In the genomic region with DNA sequence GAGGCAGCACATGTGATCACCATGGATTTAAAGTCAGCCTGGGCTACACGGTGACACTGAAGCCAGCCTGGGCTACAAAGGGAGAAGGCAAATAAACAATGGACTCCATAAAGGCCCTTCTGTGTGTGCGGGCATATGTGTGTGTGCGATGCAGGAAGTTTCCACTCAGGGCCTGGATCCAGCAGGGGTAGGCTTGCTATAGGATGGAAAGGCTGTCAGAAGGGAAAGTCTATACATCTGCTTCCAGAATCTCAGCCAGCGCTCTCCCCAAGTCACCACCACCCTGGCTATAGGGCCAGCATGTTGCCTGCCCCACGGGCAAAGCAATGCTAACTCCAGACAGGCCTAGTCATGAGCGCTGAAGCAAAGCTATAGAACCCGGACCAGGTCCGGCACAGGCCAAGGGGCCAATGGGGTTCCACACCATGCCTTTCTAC, we compare ENCODE assay signal across 13 mouse cellular contexts. TPM values are rescaled to one million over a fixed set of nuclear protein-coding genes. Genes with fewer than 3 reads are reported as not detected.
DNase-seq lines count a peak whose midpoint lies in the region; ATAC-seq and TF ChIP-seq lines count a peak whose summit lies in the region.
"Had no signal": no experiment of that assay in that cellular context is flagged by ENCODE, and none has a peak within 500 bp of the region (broad histone marks: within the 10 kb centered on the region; RNA-seq: fewer than 3 reads in every experiment).

No protein-coding gene starts in this region.

- no peak overlapping the region for H3K4me2 ChIP-seq in heart, postnatal 0 days (ENCODE audit: low read depth, low read length)
- H3K4me2 ChIP-seq in neural tube, embryonic 13.5 days = no peak overlapping the region
- no peak overlapping the region for H3K4me2 ChIP-seq in neural tube, embryonic 15.5 days
- H3K4me2 ChIP-seq in intestine, embryonic 15.5 days (replicated peaks) = no peak overlapping the region
- H3K4me2 ChIP-seq in stomach, embryonic 15.5 days = no peak overlapping the region
- H3K4me2 ChIP-seq: liver, embryonic 15.5 days; midbrain, embryonic 15.5 days had no signal

- H3K4me1 ChIP-seq in heart, postnatal 0 days (ENCODE audit: control insufficient read depth, insufficient read depth) = 0 out of 2 replicates have a peak, but pooled peaks cover 7% of the 10 kb centered on the region
- H3K4me1 ChIP-seq in neural tube, embryonic 13.5 days (replicated peaks) = no peaks in the 10 kb centered on the region
- no peaks in the 10 kb centered on the region for H3K4me1 ChIP-seq in neural tube, embryonic 15.5 days
- 0 out of 2 replicates have a peak, but pooled peaks cover 9% of the 10 kb centered on the region for H3K4me1 ChIP-seq in intestine, embryonic 15.5 days (replicated peaks)
- H3K4me1 ChIP-seq in stomach, embryonic 15.5 days = no peaks in the 10 kb centered on the region

- H3K27me3 ChIP-seq in heart, postnatal 0 days (ENCODE audit: control insufficient read depth, insufficient read depth, low read length) = peaks cover under 1% of the 10 kb centered on the region; the same call in 1 of the 2 replicates
- peaks cover 12% of the 10 kb centered on the region for H3K27me3 ChIP-seq in neural tube, embryonic 13.5 days
- peaks cover 12% of the 10 kb centered on the region for H3K27me3 ChIP-seq in neural tube, embryonic 15.5 days (replicated peaks)
- H3K27me3 ChIP-seq in intestine, embryonic 15.5 days (replicated peaks) = no peaks in the 10 kb centered on the region
- no peaks in the 10 kb centered on the region for H3K27me3 ChIP-seq in stomach, embryonic 15.5 days (replicated peaks)
- H3K27me3 ChIP-seq: CH12.LX had no signal

- peak overlapping the region; percentile 72 for H3K27ac ChIP-seq in heart, postnatal 0 days (ENCODE audit: low read depth)
- H3K27ac ChIP-seq in neural tube, embryonic 13.5 days (replicated peaks) = 0 out of 2 replicates have a peak overlapping the region, but pooled peaks have one; percentile 18
- H3K27ac ChIP-seq in neural tube, embryonic 15.5 days (replicated peaks) = no peak overlapping the region
- H3K27ac ChIP-seq in intestine, embryonic 15.5 days = peak overlapping the region; percentile 66; the same call in 1 of the 2 replicates
- H3K27ac ChIP-seq in stomach, embryonic 15.5 days = peak overlapping the region; percentile 45; the same call in 1 of the 2 replicates
- H3K27ac ChIP-seq: midbrain, embryonic 15.5 days had no signal

- DNase-seq in heart, postnatal 0 days (ENCODE audit: low spot score) = no peak
- no peak for DNase-seq in heart, postnatal 10 days
- no peak for DNase-seq in layer of hippocampus, postnatal 25 days (ENCODE audit: extremely low spot score in 1 of 2, low spot score in 1 of 2)
- DNase-seq in ovary, postnatal 36 days (ENCODE audit: low spot score) = no peak
- DNase-seq: adrenal gland, adult 8-10 months; right cerebral cortex, postnatal 14 days had no signal

- no peak for TF ChIP-seq CTCF in heart, postnatal 0 days (IDR thresholded peaks at IDR 0.05; ENCODE audit: low read depth)

- no peak; the same call in 1 of the 2 replicates for ATAC-seq in heart, postnatal 0 days (ENCODE audit: insufficient read depth, low read depth)
- ATAC-seq in neural tube, embryonic 13.5 days (ENCODE audit: low read depth) = no peak
- no peak for ATAC-seq in neural tube, embryonic 15.5 days (ENCODE audit: low FRiP score)
- ATAC-seq in intestine, embryonic 15.5 days = peak; percentile 25; the same call in 1 of the 2 replicates
- no peak for ATAC-seq in stomach, embryonic 15.5 days (ENCODE audit: insufficient read depth, low FRiP score, low read depth)

- H3K36me3 ChIP-seq in heart, postnatal 0 days (replicated peaks; ENCODE audit: control insufficient read depth, insufficient read depth, low read length) = no peaks in the 10 kb centered on the region
- H3K36me3 ChIP-seq in neural tube, embryonic 13.5 days = no peaks in the 10 kb centered on the region
- no peaks in the 10 kb centered on the region for H3K36me3 ChIP-seq in neural tube, embryonic 15.5 days
- H3K36me3 ChIP-seq in intestine, embryonic 15.5 days = no peaks in the 10 kb centered on the region
- no peaks in the 10 kb centered on the region for H3K36me3 ChIP-seq in stomach, embryonic 15.5 days
- H3K36me3 ChIP-seq: liver, embryonic 15.5 days; midbrain, embryonic 15.5 days had no signal

- H3K9ac ChIP-seq in heart, postnatal 0 days (replicated peaks; ENCODE audit: low read depth, low read length) = no peak overlapping the region
- H3K9ac ChIP-seq in neural tube, embryonic 13.5 days = no peak overlapping the region
- H3K9ac ChIP-seq in neural tube, embryonic 15.5 days (replicated peaks) = no peak overlapping the region
- no peak overlapping the region for H3K9ac ChIP-seq in intestine, embryonic 15.5 days
- no peak overlapping the region for H3K9ac ChIP-seq in stomach, embryonic 15.5 days
- H3K9ac ChIP-seq: liver, embryonic 15.5 days; midbrain, embryonic 15.5 days had no signal

- 80% methylated on average over 8 of the region's 8 CpGs for WGBS in heart, postnatal 0 days
- WGBS in neural tube, embryonic 13.5 days = 87% methylated on average over 8 of the region's 8 CpGs
- WGBS in neural tube, embryonic 15.5 days = 88% methylated on average over 8 of the region's 8 CpGs
- 82% methylated on average over 8 of the region's 8 CpGs for WGBS in intestine, embryonic 15.5 days
- WGBS in stomach, embryonic 15.5 days = 76% methylated on average over 8 of the region's 8 CpGs

- no peak overlapping the region for H3K4me3 ChIP-seq in heart, postnatal 0 days (ENCODE audit: low read depth, low read length)
- H3K4me3 ChIP-seq in neural tube, embryonic 13.5 days = no peak overlapping the region
- no peak overlapping the region for H3K4me3 ChIP-seq in neural tube, embryonic 15.5 days (replicated peaks)
- H3K4me3 ChIP-seq in intestine, embryonic 15.5 days (replicated peaks) = no peak overlapping the region
- no peak overlapping the region for H3K4me3 ChIP-seq in stomach, embryonic 15.5 days (replicated peaks)
- H3K4me3 ChIP-seq: liver, embryonic 15.5 days; midbrain, embryonic 15.5 days had no signal

- intact Hi-C loops in heart, postnatal 10 days (cut with DNase I) = no loop called here

- TF ChIP-seq EP300 in heart, postnatal 0 days (IDR thresholded peaks at IDR 0.05; ENCODE audit: low read depth) = no peak

- H3K9me3 ChIP-seq in heart, postnatal 0 days (replicated peaks; ENCODE audit: control insufficient read depth, low read length) = no peaks in the 10 kb centered on the region
- no peaks in the 10 kb centered on the region for H3K9me3 ChIP-seq in neural tube, embryonic 13.5 days
- no peaks in the 10 kb centered on the region for H3K9me3 ChIP-seq in neural tube, embryonic 15.5 days (replicated peaks)
- no peaks in the 10 kb centered on the region for H3K9me3 ChIP-seq in intestine, embryonic 15.5 days
- no peaks in the 10 kb centered on the region for H3K9me3 ChIP-seq in stomach, embryonic 15.5 days
- H3K9me3 ChIP-seq: liver, embryonic 15.5 days; midbrain, embryonic 15.5 days had no signal

RNA-seq across cellular contexts. Expression of a gene that starts 6.3 kb away (rescaled TPM):
- total RNA-seq in heart, postnatal 0 days (2014; rRNA removed; ENCODE audit: low replicate concordance) = 4.6 and 6.2 TPM in 2 replicates
- polyA plus RNA-seq in heart, postnatal 0 days (2015; fragmentation: Nextera tagmentation; extraction: Ambion mirVana) = 0.85 and 0.93 TPM in 2 replicates
- total RNA-seq in heart, postnatal 10 days (2021) = 1 to 10 TPM; 3.0 TPM
- polyA plus RNA-seq in neural tube, embryonic 13.5 days (2015; fragmentation: Nextera tagmentation; extraction: Ambion mirVana) = 0.57 and 0.59 TPM in 2 replicates
- polyA plus RNA-seq in neural tube, embryonic 15.5 days (2015; fragmentation: Nextera tagmentation; extraction: Ambion mirVana) = 0.73 and 1.7 TPM in 2 replicates
- 6.0 and 6.3 TPM in 2 replicates for polyA plus RNA-seq in intestine, embryonic 15.5 days (2015; fragmentation: Nextera tagmentation; extraction: Ambion mirVana)
- 2.9 and 3.4 TPM in 2 replicates for polyA plus RNA-seq in stomach, embryonic 15.5 days (2015; fragmentation: Nextera tagmentation; extraction: Ambion mirVana)
- 1 to 10 TPM; 1.8 to 3.6 TPM for total RNA-seq in layer of hippocampus, postnatal 25 days (2021)

RNA-seq across cellular contexts. Expression of a gene that starts 41.7 kb away (rescaled TPM):
- total RNA-seq in heart, postnatal 0 days (2014; rRNA removed; ENCODE audit: low replicate concordance) = 0.70 and 1.6 TPM in 2 replicates
- 0.22 and 0.26 TPM in 2 replicates for polyA plus RNA-seq in heart, postnatal 0 days (2015; fragmentation: Nextera tagmentation; extraction: Ambion mirVana)
- total RNA-seq in heart, postnatal 10 days (2021) = under 1 TPM; 0.27 to 0.43 TPM
- 11.8 and 14.4 TPM in 2 replicates for polyA plus RNA-seq in neural tube, embryonic 13.5 days (2015; fragmentation: Nextera tagmentation; extraction: Ambion mirVana)
- 9.8 and 18.7 TPM in 2 replicates for polyA plus RNA-seq in neural tube, embryonic 15.5 days (2015; fragmentation: Nextera tagmentation; extraction: Ambion mirVana)
- 66.0 and 68.3 TPM in 2 replicates for polyA plus RNA-seq in intestine, embryonic 15.5 days (2015; fragmentation: Nextera tagmentation; extraction: Ambion mirVana)
- polyA plus RNA-seq in stomach, embryonic 15.5 days (2015; fragmentation: Nextera tagmentation; extraction: Ambion mirVana) = 20.4 and 29.1 TPM in 2 replicates
- 10 to 100 TPM; 17.3 to 18.6 TPM for total RNA-seq in layer of hippocampus, postnatal 25 days (2021)
